Mouse (Mus musculus) hindbrain, postnatal 0 days (tissue): ENCODE measurements around the gene Tbxas1. TPM values are rescaled to one million over a fixed set of nuclear protein-coding genes. Genes with fewer than 3 reads are reported as not detected.

Experiments used
- ATAC-seq: fragments of 200-750 bp; cut with Nextera tagmentation; 2 replicates; pipeline ENCODE4 v1.8.0; 2017; ENCODE audit warnings: mild to moderate bottlenecking, moderate TSS enrichment, moderate library complexity
- DNase-seq: peaks from one replicate; pipeline ENCODE4 v3.0.0-alpha.2; 2015; ENCODE audit warnings: low spot score
- H3K27ac ChIP-seq: fragments of 300-500 bp; sonication (generic); 2 replicates; pipeline ENCODE4 v1.5.1; 2014; ENCODE audit warnings: mild to moderate bottlenecking
- H3K27me3 ChIP-seq: fragments of 300-500 bp; sonication (generic); 2 replicates; pipeline ENCODE4 v1.6.1; 2014; ENCODE audit warnings: low read length, mixed read lengths; ENCODE audit not compliant: insufficient read depth
- H3K36me3 ChIP-seq: fragments of 300-500 bp; sonication (generic); 2 replicates; pipeline ENCODE4 v1.6.1; 2014; ENCODE audit warnings: low read length, mixed read lengths; ENCODE audit not compliant: insufficient read depth
- H3K4me1 ChIP-seq: fragments of 300-500 bp; sonication (generic); 2 replicates; pipeline ENCODE4 v1.6.1; 2014; ENCODE audit warnings: antibody characterized with exemption, low read length, mixed read lengths; ENCODE audit not compliant: insufficient read depth
- H3K4me2 ChIP-seq: fragments of 300-500 bp; sonication (generic); 2 replicates; pipeline ENCODE4 v1.6.1; 2014; ENCODE audit warnings: low read depth, mild to moderate bottlenecking, low read length, moderate library complexity, mixed read lengths
- H3K4me3 ChIP-seq: fragments of 300-500 bp; sonication (generic); 2 replicates; pipeline ENCODE4 v1.5.1; 2014; ENCODE audit warnings: low read length
- H3K9ac ChIP-seq: fragments of 300-500 bp; sonication (generic); replicated peaks from 2 replicates; pipeline ENCODE4 v1.6.1; 2014; ENCODE audit warnings: mild to moderate bottlenecking, low read length, moderate library complexity, mixed read lengths
- H3K9me3 ChIP-seq: fragments of 300-500 bp; sonication (generic); 2 replicates; pipeline ENCODE4 v1.6.1; 2016; ENCODE audit warnings: low read length, mixed read lengths
- CTCF ChIP-seq: IDR thresholded peaks from 2 replicates; pipeline ENCODE4 v1.5.1; 2016; ENCODE audit warnings: antibody characterized with exemption, control low read depth, low read depth
- WGBS: fragments of 180-500 bp; shearing (Covaris S2); extraction: QIAGEN DNeasy Blood & Tissue Kit; methylation state at CpG from one replicate; pipeline ENCODE4 v1.1.7; 2014; 5-methylcytosine and 5-hydroxymethylcytosine counted together
- polyA plus RNA-seq: library from polyadenylated mRNA; unstranded; fragments of >200 nt; fragmentation: Nextera tagmentation; extraction: Ambion mirVana; gene quantifications from 2 replicates; pipeline ENCODE4 v1.2.1, GENCODE M21; 2015
- total RNA-seq: library from RNA; depleted of rRNA; stranded (reverse); fragments of >200 nt; gene quantifications from 2 replicates; pipeline ENCODE4 v1.2.3, GENCODE M21; 2014; rRNA removed

Tbxas1 gene
- total RNA-seq (2.0 and 4.3 TPM in 2 replicates), polyA plus RNA-seq (2.1 and 2.4 TPM in 2 replicates)

GRCm38 (mm10) chr6:38875258-38876070, at the start of gene Tbxas1:
TSS of gene Tbxas1 (plus strand) at chr6:38875404.
- TF ChIP-seq CTCF, result no peak
- H3K9ac ChIP-seq, result peak within 1 kb of the TSS; percentile 100
- H3K4me2 ChIP-seq, result peak within 1 kb of the TSS; percentile 62
- ATAC-seq (peak; percentile 78), DNase-seq (peak; percentile 76)
- no peaks in the 10 kb centered on the region for H3K27me3 ChIP-seq
- no peaks in the 10 kb centered on the region for H3K9me3 ChIP-seq
- H3K4me1 ChIP-seq, result peaks cover 17% of the 10 kb centered on the region
- H3K36me3 ChIP-seq, result no peaks in the 10 kb centered on the region
- H3K27ac ChIP-seq, result peak within 1 kb of the TSS; percentile 98
- peak within 1 kb of the TSS; percentile 99 for H3K4me3 ChIP-seq
- WGBS, result 1% methylated on average over 61 of the region's 77 CpGs

GRCm38 (mm10) chr6:38825886-38826285, 49.3 kb upstream of the Tbxas1 start:
- Histone ChIP-seq H3K27me3 (no peaks in the 10 kb centered on the region), H3K4me1 (no peaks in the 10 kb centered on the region), H3K9me3 (no peaks in the 10 kb centered on the region), H3K36me3 (no peaks in the 10 kb centered on the region), H3K4me2 (no peak overlapping the region), H3K9ac (no peak overlapping the region), H3K4me3 (no peak overlapping the region), H3K27ac (no peak overlapping the region)
- no peak for ATAC-seq
- no peak for DNase-seq
- TF ChIP-seq CTCF, result no peak

GRCm38 (mm10) chr6:38826857-38827256, 48.3 kb upstream of the Tbxas1 start:
- DNase-seq (no peak), ATAC-seq (no peak)
- Histone ChIP-seq H3K4me2 (no peak overlapping the region), H3K9ac (no peak overlapping the region), H3K4me1 (no peaks in the 10 kb centered on the region), H3K36me3 (no peaks in the 10 kb centered on the region), H3K4me3 (no peak overlapping the region), H3K9me3 (no peaks in the 10 kb centered on the region), H3K27ac (no peak overlapping the region), H3K27me3 (no peaks in the 10 kb centered on the region)
- WGBS, result 91% methylated on average over 3 of the region's 3 CpGs
- TF ChIP-seq CTCF, result no peak

- Histone ChIP-seq H3K9ac (no peak overlapping the region), H3K27ac (no peak overlapping the region), H3K4me2 (no peak overlapping the region), H3K9me3 (no peaks in the 10 kb centered on the region), H3K4me1 (no peaks in the 10 kb centered on the region), H3K27me3 (no peaks in the 10 kb centered on the region), H3K4me3 (no peak overlapping the region), H3K36me3 (no peaks in the 10 kb centered on the region)
- TF ChIP-seq CTCF, result peak; percentile 29
- DNase-seq (no peak), ATAC-seq (no peak)
- WGBS, result 80% methylated on average over 5 of the region's 5 CpGs
These were observed 47.8 kb upstream of the Tbxas1 start for GRCm38 (mm10) chr6:38827435-38827834.

GRCm38 (mm10) chr6:38828211-38828610, 47.0 kb upstream of the Tbxas1 start:
- no peak overlapping the region for H3K4me2 ChIP-seq
- H3K36me3 ChIP-seq, result no peaks in the 10 kb centered on the region
- DNase-seq, result no peak
- no peak for ATAC-seq
- H3K4me1 ChIP-seq, result no peaks in the 10 kb centered on the region
- no peak overlapping the region for H3K4me3 ChIP-seq
- H3K27me3 ChIP-seq, result no peaks in the 10 kb centered on the region
- H3K9me3 ChIP-seq, result no peaks in the 10 kb centered on the region
- no peak for TF ChIP-seq CTCF
- 95% methylated on average over 2 of the region's 2 CpGs for WGBS
- no peak overlapping the region for H3K9ac ChIP-seq
- H3K27ac ChIP-seq, result no peak overlapping the region

- Histone ChIP-seq H3K4me3 (no peak overlapping the region), H3K9ac (no peak overlapping the region), H3K27ac (no peak overlapping the region), H3K4me1 (no peaks in the 10 kb centered on the region), H3K27me3 (no peaks in the 10 kb centered on the region), H3K36me3 (no peaks in the 10 kb centered on the region), H3K9me3 (no peaks in the 10 kb centered on the region), H3K4me2 (no peak overlapping the region)
- DNase-seq (no peak), ATAC-seq (no peak)
- no peak for TF ChIP-seq CTCF
- 70% methylated on average over 3 of the region's 3 CpGs for WGBS
These were observed 45.8 kb upstream of the Tbxas1 start for GRCm38 (mm10) chr6:38829452-38829851.

- H3K9ac ChIP-seq, result no peak overlapping the region
- TF ChIP-seq CTCF, result no peak
- no peaks in the 10 kb centered on the region for H3K27me3 ChIP-seq
- 91% methylated on average over 3 of the region's 3 CpGs for WGBS
- H3K9me3 ChIP-seq, result no peaks in the 10 kb centered on the region
- H3K4me2 ChIP-seq, result no peak overlapping the region
- DNase-seq, result no peak
- ATAC-seq, result no peak
- peaks cover 4% of the 10 kb centered on the region; the same call in 1 of the 2 replicates for H3K4me1 ChIP-seq
- H3K36me3 ChIP-seq, result no peaks in the 10 kb centered on the region
- no peak overlapping the region for H3K27ac ChIP-seq
- H3K4me3 ChIP-seq, result no peak overlapping the region
These were observed 41.5 kb upstream of the Tbxas1 start for GRCm38 (mm10) chr6:38833721-38834120.
